Mouse (Mus musculus) heart, postnatal 0 days (tissue): ENCODE data around the gene Otulin.

Source experiments
- CTCF ChIP-seq: IDR thresholded peaks from 2 replicates; pipeline ENCODE4 v1.5.1; 2016; ENCODE audit warnings: antibody characterized with exemption, control low read depth, low read depth
- EP300 ChIP-seq: IDR thresholded peaks from 2 replicates; pipeline ENCODE4 v1.6.1; 2016; ENCODE audit warnings: antibody characterized with exemption, low read depth

DNA sequence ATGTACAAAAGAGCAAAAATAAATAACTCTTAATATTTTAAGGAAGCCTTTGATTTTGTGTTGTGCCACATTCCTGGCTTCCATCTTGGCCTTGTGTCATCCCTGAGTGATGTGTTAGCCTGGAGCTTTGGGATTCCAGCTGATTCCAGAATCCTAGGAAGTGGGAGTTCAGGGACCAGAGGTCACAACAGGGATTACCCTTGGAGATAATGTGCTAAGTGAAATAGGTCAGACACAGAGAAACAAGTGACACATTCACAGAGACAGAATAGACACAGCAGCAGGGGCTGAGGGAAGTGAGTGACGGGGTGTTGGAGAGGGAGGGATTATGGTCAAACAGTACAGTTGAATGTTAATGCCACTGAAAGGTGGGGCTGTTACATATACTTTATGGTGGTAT, 137.8 kb downstream of the Otulin start:
- TF ChIP-seq CTCF (no peak), EP300 (no peak)
